Mouse (Mus musculus): ENCODE data around the gene Nrm.
A peak's percentile ranks its signal among the peaks of the same experiment; 100 is the strongest.

Gene Nrm

GRCm38 (mm10) chr17:35866911-35867890 lies 6.1 kb downstream of the Nrm start:
- no peak for DNase-seq (ENCODE audit: low spot score)

- DNase-seq (ENCODE audit: low spot score): no peak
These were observed 7.2 kb downstream of the Nrm start for GRCm38 (mm10) chr17:35868165-35868820.

GRCm38 (mm10) chr17:35868961-35869345 lies 7.8 kb downstream of the Nrm start:
- DNase-seq (ENCODE audit: low spot score): no peak

GRCm38 (mm10) chr17:35869346-35870067 lies 8.4 kb downstream of the Nrm start:
- no peak for DNase-seq (ENCODE audit: low spot score)

GRCm38 (mm10) chr17:35870151-35870883 lies 9.2 kb downstream of the Nrm start:
- no peak for DNase-seq (ENCODE audit: low spot score)

- no peak for DNase-seq (ENCODE audit: low spot score)
These were observed 10.0 kb downstream of the Nrm start for GRCm38 (mm10) chr17:35870884-35871696.

GRCm38 (mm10) chr17:35873774-35874519 lies 12.8 kb downstream of the Nrm start:
- DNase-seq (ENCODE audit: low spot score): peak; percentile 66

GRCm38 (mm10) chr17:35874721-35875120 lies 13.6 kb downstream of the Nrm start:
- DNase-seq (ENCODE audit: low spot score): no peak

- DNase-seq (ENCODE audit: low spot score): peak; percentile 83
These were observed 18.3 kb downstream of the Nrm start, which contains the start of gene Dhx16 for GRCm38 (mm10) chr17:35879245-35880057. Gene Dhx16, plus strand, starts transcription at chr17:35879819.

- DNase-seq (ENCODE audit: low spot score): no peak
These were observed 21.8 kb downstream of the Nrm start for GRCm38 (mm10) chr17:35882924-35883323.

GRCm38 (mm10) chr17:35883777-35884176 lies 22.7 kb downstream of the Nrm start:
- no peak for DNase-seq (ENCODE audit: low spot score)

GRCm38 (mm10) chr17:35887725-35888124 lies 26.6 kb downstream of the Nrm start:
- DNase-seq (ENCODE audit: low spot score): no peak

- DNase-seq (ENCODE audit: low spot score): peak; percentile 39
These were observed 35.9 kb downstream of the Nrm start, which contains the start of gene 2310061I04Rik for GRCm38 (mm10) chr17:35896781-35897643. Gene 2310061I04Rik, minus strand, starts transcription at chr17:35897431.

- no peak for DNase-seq (ENCODE audit: low spot score)
These were observed 36.8 kb downstream of the Nrm start for GRCm38 (mm10) chr17:35897644-35898573.

- no peak for DNase-seq (ENCODE audit: low spot score)
These were observed 39.5 kb downstream of the Nrm start for GRCm38 (mm10) chr17:35900636-35901035.

- no peak for DNase-seq (ENCODE audit: low spot score)
These were observed 42.3 kb downstream of the Nrm start for GRCm38 (mm10) chr17:35903343-35903991.

- no peak for DNase-seq (ENCODE audit: low spot score)
These were observed 42.9 kb downstream of the Nrm start for GRCm38 (mm10) chr17:35903992-35904355.
